In the genomic region with DNA sequence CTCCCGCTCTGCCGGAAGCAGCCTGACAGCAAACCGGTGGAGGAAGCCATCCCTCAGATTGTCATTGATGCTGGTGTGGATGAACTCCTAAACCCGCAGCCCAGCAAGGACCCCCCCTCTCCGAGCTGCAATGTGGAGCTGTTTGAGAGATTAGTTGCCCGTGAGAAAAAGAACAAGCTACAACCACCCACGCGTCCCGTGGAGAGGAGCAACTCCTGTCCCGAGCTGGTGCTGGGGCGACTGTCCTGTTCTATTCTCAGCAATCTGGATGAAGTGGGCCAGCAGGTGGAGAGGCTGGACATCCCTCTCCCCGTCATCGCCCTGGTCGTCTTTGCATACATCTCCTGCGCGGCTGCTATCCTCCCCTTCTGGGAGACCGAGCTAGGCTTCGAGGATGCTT, we compare ENCODE assay signal across 23 mouse cellular contexts. TPM values are rescaled to one million over a fixed set of nuclear protein-coding genes. Genes with fewer than 3 reads are reported as not detected.
"Had no signal": no experiment of that assay in that cellular context is flagged by ENCODE, and none has a peak within 500 bp of the region (broad histone marks: within the 10 kb centered on the region; RNA-seq: fewer than 3 reads in every experiment).

No protein-coding gene starts in this region.

- H3K27me3 ChIP-seq: stomach, embryonic 15.5 days had no signal

- H3K9me3 ChIP-seq: neural tube, embryonic 13.5 days; neural tube, embryonic 15.5 days; stomach, embryonic 15.5 days had no signal

- H3K4me2 ChIP-seq: neural tube, embryonic 13.5 days; neural tube, embryonic 15.5 days; stomach, embryonic 15.5 days had no signal

- H3K27ac ChIP-seq: neural tube, embryonic 13.5 days; neural tube, embryonic 15.5 days; stomach, embryonic 15.5 days; stomach, postnatal 0 days had no signal

- H3K4me1 ChIP-seq: neural tube, embryonic 13.5 days; neural tube, embryonic 15.5 days; stomach, embryonic 15.5 days had no signal

- H3K36me3 ChIP-seq: neural tube, embryonic 13.5 days; neural tube, embryonic 15.5 days; stomach, embryonic 15.5 days had no signal

- H3K9ac ChIP-seq: neural tube, embryonic 13.5 days; neural tube, embryonic 15.5 days; stomach, embryonic 15.5 days had no signal

- H3K4me3 ChIP-seq: neural tube, embryonic 13.5 days; neural tube, embryonic 15.5 days; stomach, embryonic 15.5 days had no signal

- DNase-seq: retina, postnatal 1 day; right cerebral cortex, adult 18-20 months; right cerebral cortex, postnatal 14 days; right cerebral cortex, postnatal 25 days; right cerebral cortex, postnatal 4 days; spleen, adult 18-20 months; thymus, adult 18-20 months; thymus, adult 2 months; thymus, postnatal 14 days; thymus, postnatal 25 days; thymus, postnatal 36 days; thymus, postnatal 4 days had no signal

RNA-seq across cellular contexts. Expression of a gene that starts 16.0 kb away (rescaled TPM):
- polyA plus RNA-seq: neural tube, embryonic 13.5 days; neural tube, embryonic 14.5 days; small intestine, adult 2 months; spleen, adult 2 months; stomach, embryonic 14.5 days; stomach, embryonic 15.5 days; stomach, embryonic 16.5 days; stomach, postnatal 0 days; thymus, adult 2 months; thymus, postnatal 0 days; urinary bladder, adult 2 months had no signal
